Mouse (Mus musculus) erythroblast, embryonic 14.5 days (primary cell): ENCODE measurements around the gene Coq8b.

Experiments
- GATA1 ChIP-seq: IDR thresholded peaks from 2 replicates; pipeline ENCODE4 v1.6.1; 2012; ENCODE audit warnings: low read length, inconsistent platforms, mixed read lengths
- TAL1 ChIP-seq: IDR thresholded peaks from 3 replicates; pipeline ENCODE4 v1.6.1; 2012; ENCODE audit warnings: low read length, inconsistent platforms, mixed read lengths

GRCm38 (mm10) chr7:27259771-27260170 is 26.9 kb downstream of the Coq8b start:
- no peak for TF ChIP-seq TAL1
- no peak for TF ChIP-seq GATA1
